Mouse (Mus musculus) small intestine, adult 2 months (tissue): ENCODE results near the gene Romo1. TPM values are rescaled to one million over a fixed set of nuclear protein-coding genes. Genes with fewer than 3 reads are reported as not detected.

Experiments used
- H3K27ac ChIP-seq: fragments of 200-500 bp; 2 replicates; pipeline ENCODE4 v1.5.1; 2012; ENCODE audit warnings: low read depth, low read length, control low read depth, inconsistent platforms; ENCODE audit not compliant: insufficient read depth
- H3K27me3 ChIP-seq: fragments of 200-500 bp; 2 replicates; pipeline ENCODE4 v1.6.1; 2012; ENCODE audit warnings: mild to moderate bottlenecking, moderate library complexity, low read length, inconsistent platforms; ENCODE audit not compliant: control insufficient read depth, insufficient read depth
- H3K36me3 ChIP-seq: fragments of 200-500 bp; 2 replicates; pipeline ENCODE4 v1.6.1; 2012; ENCODE audit warnings: mild to moderate bottlenecking, low read length, control low read depth, inconsistent platforms; ENCODE audit not compliant: control insufficient read depth, insufficient read depth
- H3K4me1 ChIP-seq: fragments of 200-500 bp; 2 replicates; pipeline ENCODE4 v1.6.1; 2012; ENCODE audit warnings: low read length, inconsistent platforms, mixed read lengths; ENCODE audit not compliant: control insufficient read depth, insufficient read depth, insufficient read length
- H3K4me3 ChIP-seq: fragments of 200-500 bp; 2 replicates; pipeline ENCODE4 v1.5.1; 2012; ENCODE audit warnings: low read depth, mild to moderate bottlenecking, control low read depth, inconsistent platforms, low read length, moderate library complexity
- CTCF ChIP-seq: fragments of 200-500 bp; IDR thresholded peaks from 2 replicates; pipeline ENCODE4 v1.5.1; 2012; ENCODE audit warnings: low read depth, mild to moderate bottlenecking, control low read depth, inconsistent platforms, low read length, moderate library complexity, mixed read lengths; ENCODE audit not compliant: insufficient replicate concordance, insufficient read length; ENCODE audit errors: extremely low read depth
- POLR2A ChIP-seq: fragments of 200-500 bp; IDR thresholded peaks from 2 replicates; pipeline ENCODE4 v1.6.1; 2012; ENCODE audit warnings: low read depth, mild to moderate bottlenecking, control low read depth, inconsistent platforms, low read length, moderate library complexity
- WGBS: fragments of 180-500 bp; shearing (Covaris S2); methylation state at CpG from one replicate; pipeline ENCODE4 v1.1.7; 2018; 5-methylcytosine and 5-hydroxymethylcytosine counted together
- polyA plus RNA-seq: library from polyadenylated mRNA; depleted of rRNA; stranded (reverse); fragments of >200 nt; gene quantifications from 2 replicates; pipeline ENCODE4 v1.2.3, GENCODE M21; 2012

Gene Romo1
- polyA plus RNA-seq, 1 experiment: 200 TPM

DNA sequence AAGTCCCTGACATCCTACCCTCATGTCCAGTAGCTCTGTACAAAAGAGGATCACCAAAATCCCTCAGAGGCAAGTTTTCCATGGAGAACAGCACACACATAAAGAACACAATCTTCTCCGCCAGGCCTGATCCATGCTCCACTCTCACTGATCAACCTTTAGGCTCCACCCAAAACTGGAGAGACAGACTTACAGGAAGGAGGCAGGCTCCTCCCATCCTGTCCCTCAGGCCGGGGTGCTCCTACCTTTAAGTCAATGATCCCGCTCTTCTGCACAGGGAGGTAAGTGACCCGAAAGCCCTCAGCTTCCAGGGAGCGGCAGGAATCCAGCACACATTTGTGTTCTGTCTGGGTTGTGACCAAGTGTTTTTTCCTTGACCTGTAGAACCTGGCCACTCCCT lies 9.7 kb upstream of the Romo1 start:
- no peak for TF ChIP-seq POLR2A
- no peak for TF ChIP-seq CTCF
- H3K4me3 ChIP-seq: no peak overlapping the region
- WGBS: 82% methylated on average over 5 of the region's 5 CpGs

DNA sequence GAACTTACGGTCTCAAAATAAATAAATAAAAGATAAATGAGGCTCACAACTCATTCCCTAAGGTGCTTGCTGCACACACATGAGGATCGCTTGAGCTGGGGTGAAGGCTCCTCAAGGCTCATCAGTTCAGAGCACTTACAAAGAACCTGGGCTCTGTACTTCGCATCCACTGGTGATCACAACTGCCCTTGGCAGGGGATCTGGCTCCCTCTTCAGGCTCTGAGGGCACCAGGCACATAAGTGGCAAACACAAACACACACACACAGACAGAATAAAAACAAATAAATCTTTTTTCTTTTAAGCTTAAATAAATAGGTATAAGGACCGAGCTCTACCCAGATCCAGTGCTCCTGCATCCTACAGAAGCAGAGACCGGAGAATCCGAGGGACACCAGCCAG lies 8.1 kb upstream of the Romo1 start:
- Histone ChIP-seq H3K4me1 (no peaks in the 10 kb centered on the region), H3K27me3 (no peaks in the 10 kb centered on the region), H3K27ac (no peak overlapping the region), H3K4me3 (no peak overlapping the region), H3K36me3 (peaks cover 20% of the 10 kb centered on the region)
- TF ChIP-seq CTCF (peak; percentile 21; the same call in 1 of the 2 replicates), POLR2A (no peak)
- 88% methylated on average over 6 of the region's 6 CpGs for WGBS

More for the DNA sequence above, 9.7 kb upstream of the Romo1 start:
- Histone ChIP-seq H3K36me3 (peaks cover 18% of the 10 kb centered on the region), H3K4me1 (no peaks in the 10 kb centered on the region), H3K27ac (no peak overlapping the region), H3K27me3 (no peaks in the 10 kb centered on the region)

DNA sequence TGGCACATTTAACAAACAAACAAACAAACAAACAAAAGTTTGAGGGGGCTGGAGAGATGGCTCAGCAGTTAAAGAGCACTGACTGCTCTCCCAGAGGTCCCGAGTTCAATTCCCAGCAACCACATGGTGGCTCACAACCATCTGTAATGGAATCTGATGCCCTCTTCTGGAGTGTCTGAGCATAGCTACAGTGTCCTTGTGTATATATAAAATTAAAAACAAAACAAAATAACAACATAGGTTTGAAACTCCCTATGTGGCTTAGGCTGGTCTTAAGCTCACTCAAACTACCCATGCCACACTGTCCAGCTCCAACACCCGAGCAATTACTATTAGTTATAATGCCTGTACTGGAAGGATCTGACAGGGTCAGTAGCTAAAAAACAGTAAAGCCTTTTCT lies 1.0 kb upstream of the Romo1 start:
- no peaks in the 10 kb centered on the region for H3K4me1 ChIP-seq
- H3K36me3 ChIP-seq: peaks cover 18% of the 10 kb centered on the region
- no peak overlapping the region for H3K4me3 ChIP-seq
- H3K27me3 ChIP-seq: no peaks in the 10 kb centered on the region
- no peak overlapping the region for H3K27ac ChIP-seq
- 81% methylated on average over 2 of the region's 2 CpGs for WGBS
- no peak for TF ChIP-seq CTCF
- no peak for TF ChIP-seq POLR2A

DNA sequence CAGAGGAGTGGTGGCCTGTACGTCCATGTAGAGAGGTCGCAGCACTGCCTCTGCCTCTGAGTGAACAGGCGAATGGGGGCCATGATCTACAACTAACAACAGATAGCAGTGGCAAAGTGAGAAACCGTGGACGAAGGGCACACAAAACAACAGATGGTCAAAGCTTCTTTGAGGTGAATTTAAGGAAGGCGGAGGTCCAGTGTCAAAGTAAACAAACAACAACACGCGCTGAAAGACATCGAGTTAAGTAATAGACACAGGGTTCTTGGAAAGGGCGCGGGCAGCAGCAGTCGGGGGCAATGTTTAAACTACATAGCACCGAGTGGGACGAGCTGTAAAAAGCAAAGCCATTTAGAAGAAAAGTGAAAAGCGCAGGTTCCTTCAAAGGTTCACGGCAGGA lies 472 bp upstream of the Romo1 start:
- H3K27ac ChIP-seq: peak overlapping the region; percentile 35
- no peaks in the 10 kb centered on the region for H3K4me1 ChIP-seq
- H3K27me3 ChIP-seq: no peaks in the 10 kb centered on the region

DNA sequence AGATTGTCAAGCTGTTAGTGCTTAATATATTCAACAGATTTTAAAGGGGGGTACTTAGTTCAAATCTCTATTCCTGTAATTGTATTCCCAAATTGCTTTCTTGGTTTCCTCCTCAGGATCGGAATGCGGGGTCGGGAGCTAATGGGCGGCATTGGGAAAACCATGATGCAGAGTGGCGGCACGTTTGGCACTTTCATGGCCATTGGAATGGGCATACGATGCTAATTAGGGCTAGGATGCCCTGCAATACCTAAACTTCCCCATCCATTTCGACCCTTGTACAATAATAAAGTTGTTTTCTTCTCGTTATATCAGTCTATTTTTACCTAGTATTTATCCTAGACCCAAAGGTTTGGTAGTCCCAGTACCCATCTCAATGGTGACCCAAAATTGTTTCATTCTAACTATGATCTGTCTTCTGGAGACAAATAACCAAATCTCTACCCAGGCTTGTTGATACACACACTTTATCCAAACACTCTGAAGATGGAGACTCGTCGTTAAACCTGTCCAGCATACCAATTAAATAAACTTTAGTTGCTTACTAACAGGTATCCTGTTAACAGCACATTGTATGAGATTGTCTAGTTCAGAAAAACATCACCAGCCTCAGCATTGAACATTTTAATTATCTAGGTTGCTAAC lies 1.8 kb downstream of the Romo1 start:
- H3K36me3 ChIP-seq: peaks cover 34% of the 10 kb centered on the region
- no peak overlapping the region for H3K4me3 ChIP-seq
- H3K4me1 ChIP-seq: no peaks in the 10 kb centered on the region
- no peak for TF ChIP-seq CTCF
- no peak for TF ChIP-seq POLR2A
- WGBS: 51% methylated on average over 11 of the region's 11 CpGs
- H3K27me3 ChIP-seq: no peaks in the 10 kb centered on the region
- H3K27ac ChIP-seq: no peak overlapping the region

More for the DNA sequence above, 472 bp upstream of the Romo1 start:
- WGBS: 3% methylated on average over 16 of the region's 16 CpGs
- Histone ChIP-seq H3K36me3 (peaks cover 21% of the 10 kb centered on the region), H3K4me3 (peak overlapping the region; percentile 77)
- no peak for TF ChIP-seq POLR2A
- TF ChIP-seq CTCF: no peak

DNA sequence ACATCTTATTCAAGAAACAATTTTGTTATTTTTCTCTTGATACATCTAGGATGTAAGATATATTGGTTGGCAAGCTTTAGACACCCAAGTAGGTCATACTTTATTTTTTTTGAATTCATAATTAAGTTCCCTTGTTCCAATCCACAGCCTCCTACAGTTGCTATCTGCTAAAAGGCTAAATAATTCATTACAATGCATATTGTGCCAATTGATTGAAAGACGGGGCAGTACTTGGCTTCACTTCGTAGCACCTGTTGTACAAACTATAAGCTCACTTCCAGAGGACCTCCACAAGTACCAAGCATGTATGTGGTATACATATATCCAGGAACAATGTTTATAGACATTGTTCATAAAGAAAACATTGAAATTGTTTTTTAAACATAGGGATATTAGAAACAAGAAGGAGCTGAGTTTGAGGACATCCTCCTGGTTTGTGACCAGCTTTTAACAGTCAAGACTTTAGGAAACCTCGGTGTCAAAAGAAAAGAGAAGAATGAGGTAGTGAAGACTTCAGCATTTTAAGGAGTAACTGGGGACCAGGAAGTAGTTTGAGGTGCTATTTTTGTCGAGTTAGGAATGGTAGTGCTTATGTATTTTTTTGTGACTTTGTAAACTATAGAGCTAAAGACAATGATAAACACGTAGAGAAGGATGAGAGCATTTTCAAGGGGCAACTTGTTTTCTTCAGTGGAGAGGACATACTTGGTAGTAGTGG lies 2.6 kb downstream of the Romo1 start:
- H3K4me1 ChIP-seq: no peaks in the 10 kb centered on the region
- no peaks in the 10 kb centered on the region for H3K27me3 ChIP-seq
- no peak overlapping the region for H3K4me3 ChIP-seq
- 39% methylated on average over 5 of the region's 5 CpGs for WGBS
- H3K27ac ChIP-seq: no peak overlapping the region
- peaks cover 35% of the 10 kb centered on the region for H3K36me3 ChIP-seq
- no peak for TF ChIP-seq POLR2A
- TF ChIP-seq CTCF: no peak

DNA sequence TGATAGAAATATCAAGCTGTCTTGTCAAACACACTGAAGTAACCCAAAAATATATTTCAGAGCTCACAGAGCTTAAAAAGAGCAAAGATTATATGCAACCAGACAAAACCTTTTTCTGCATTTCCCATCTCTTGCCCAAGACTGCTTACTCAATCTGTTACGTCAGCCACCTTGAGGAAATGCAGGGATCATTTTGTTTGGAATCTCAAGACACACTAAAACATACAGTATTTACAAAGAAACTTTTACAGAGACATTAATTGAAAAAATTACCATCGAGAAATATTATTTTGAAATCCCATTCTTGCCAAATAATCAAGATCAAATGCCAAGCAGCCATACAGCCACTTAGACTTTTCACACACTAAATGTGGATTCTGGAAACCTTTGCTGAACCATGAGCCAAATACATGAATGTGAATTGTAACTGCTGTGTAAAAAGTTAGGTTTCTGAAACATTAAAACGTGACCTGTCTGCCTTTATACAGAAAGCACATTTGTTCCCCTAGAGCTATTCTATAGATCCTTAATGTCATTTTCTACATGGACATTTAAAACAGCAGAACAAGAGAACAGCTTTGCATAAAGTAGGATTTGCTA lies 3.6 kb downstream of the Romo1 start:
- Histone ChIP-seq H3K4me3 (no peak overlapping the region), H3K36me3 (peaks cover 36% of the 10 kb centered on the region), H3K4me1 (no peaks in the 10 kb centered on the region), H3K27me3 (no peaks in the 10 kb centered on the region), H3K27ac (no peak overlapping the region)
- 74% methylated on average over 3 of the region's 3 CpGs for WGBS
- TF ChIP-seq CTCF: no peak
- TF ChIP-seq POLR2A: no peak
